ENCODE assay signal across 15 mouse cellular contexts in genomic region chr1:83389419-83389818, GRCm38 (mm10). TPM values are rescaled to one million over a fixed set of nuclear protein-coding genes. Genes with fewer than 3 reads are reported as not detected.
"Had no signal": no experiment of that assay in that cellular context is flagged by ENCODE, and none has a peak within 500 bp of the region (broad histone marks: within the 10 kb centered on the region; RNA-seq: fewer than 3 reads in every experiment).

No protein-coding gene starts in this region.

- H3K4me2 ChIP-seq: liver, embryonic 11.5 days; liver, embryonic 15.5 days; neural tube, embryonic 12.5 days had no signal

- DNase-seq: kidney, adult 8-10 months; kidney, postnatal 25 days; lung, adult 2 months; lung, postnatal 36 days; right cerebral cortex, postnatal 14 days; thymus, postnatal 4 days had no signal

- H3K27ac ChIP-seq: limb, embryonic 10.5 days; liver, embryonic 15.5 days; neural tube, embryonic 12.5 days had no signal

- H3K4me3 ChIP-seq: limb, embryonic 10.5 days; liver, embryonic 15.5 days; neural tube, embryonic 12.5 days had no signal

- H3K36me3 ChIP-seq: limb, embryonic 10.5 days; liver, embryonic 15.5 days; neural tube, embryonic 12.5 days had no signal

- H3K4me1 ChIP-seq: limb, embryonic 10.5 days; liver, embryonic 15.5 days; neural tube, embryonic 12.5 days had no signal

- ATAC-seq: lung, postnatal 0 days had no signal

- H3K27me3 ChIP-seq: liver, embryonic 15.5 days; neural tube, embryonic 12.5 days had no signal

- H3K9ac ChIP-seq: liver, embryonic 15.5 days; neural tube, embryonic 12.5 days had no signal

- H3K9me3 ChIP-seq: limb, embryonic 10.5 days; liver, embryonic 15.5 days; neural tube, embryonic 12.5 days had no signal

RNA-seq across cellular contexts. Expression of gene Sphkap, which starts 18.6 kb away (rescaled TPM):
- total RNA-seq: megakaryocyte progenitor cell, adult 5-6 weeks; monocyte, adult 5-6 weeks; neutrophil, adult 5-6 weeks had no signal
- polyA plus RNA-seq: liver, embryonic 15.5 days; spleen, adult 2 months had no signal
